Mouse (Mus musculus) kidney, adult 2 months (tissue): ENCODE measurements at regions not wholly inside any gene's neighbourhood (a gene's known extent, or its start where the extent isn't known, plus 50 kb on each side); places are given as distances from the start of the nearest gene placed in this dataset.

Source experiments
- CTCF ChIP-seq: fragments of 200-500 bp; conservative IDR thresholded peaks from 2 replicates; pipeline ENCODE4 v1.5.1; 2011; ENCODE audit warnings: low read depth, mild to moderate bottlenecking, control low read depth, low read length, moderate library complexity, mixed read lengths; ENCODE audit not compliant: insufficient read depth, insufficient read length
- POLR2A ChIP-seq: fragments of 200-500 bp; IDR thresholded peaks from one replicate; pipeline ENCODE4 v1.6.1; 2011; ENCODE audit warnings: low read depth, low read length, control low read depth

- no peak for TF ChIP-seq POLR2A
- TF ChIP-seq CTCF = no peak
Measured at GRCm38 (mm10) chr3:52188303-52188702, 79.8 kb upstream of the Foxo1 start.
